Mouse (Mus musculus): Measurements from ENCODE around the gene Ctsw. TPM values are rescaled to one million over a fixed set of nuclear protein-coding genes. Genes with fewer than 3 reads are reported as not detected.

The Ctsw gene
- polyA plus RNA-seq, 1 experiment from 2014 or later, result 0.42 TPM

DNA sequence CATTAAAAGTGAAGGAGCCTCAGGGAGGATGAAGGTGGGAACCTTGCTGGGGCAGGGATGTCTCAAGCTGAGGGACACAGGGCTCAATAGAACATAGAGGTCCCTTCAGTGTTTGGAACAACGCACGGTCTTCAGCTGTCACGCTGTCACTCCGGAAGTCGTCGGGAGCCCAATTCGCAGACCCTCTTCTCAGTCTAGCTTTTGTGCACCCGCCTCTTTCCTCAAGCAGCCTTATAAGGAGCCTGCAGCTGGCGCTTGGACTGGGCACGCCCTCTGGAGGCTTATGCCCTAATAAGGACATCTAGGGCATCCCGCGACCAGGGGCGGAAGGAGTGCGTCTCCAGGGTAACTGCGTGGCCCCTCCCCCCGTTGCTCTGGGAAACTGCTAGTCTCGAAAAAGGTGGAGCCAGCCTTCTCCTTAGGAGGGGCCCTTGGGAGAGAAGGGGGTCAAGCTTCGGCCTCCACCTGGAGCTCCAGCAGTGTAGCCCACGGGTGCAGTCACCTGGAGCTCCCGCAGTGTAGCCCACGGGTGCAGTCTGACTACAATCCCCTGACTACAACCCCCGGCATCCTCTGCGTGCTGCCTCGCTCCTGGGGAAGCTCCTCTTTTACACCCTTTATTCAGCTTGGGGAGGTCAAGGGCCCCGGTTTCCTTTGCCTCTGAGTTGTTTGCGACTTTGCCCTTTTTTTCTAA, 20.7 kb upstream of the Ctsw start:
- POLR2A ChIA-PET, result interaction anchor here (0.6 to 8.8 kb wide), 10 partner anchors 15 to 184 kb away, joined by 3 to 135 read pairs (median 12); partner anchors contain the start of genes Ccdc85b, Efemp2, Fibp and Snx32
- TF ChIP-seq CTCF (IDR thresholded peaks at IDR 0.05), result no peak
- H3K27me3 ChIP-seq, result no peaks in the 10 kb centered on the region
- CTCF ChIA-PET, result interaction anchor here (1.3 to 12.3 kb wide), 10 partner anchors 15 to 154 kb away, joined by 4 to 143 read pairs (median 9); partner anchors contain the start of genes AI837181, Ap5b1, Catsper1 and Ccdc85b
- ATAC-seq (peak; percentile 56), DNase-seq (ENCODE audit: low read depth, low spot score) (peak; percentile 82)
- in situ Hi-C loops (cut with MboI; ENCODE audit: low pct_unique_long_range_greater_than_20kb), result loop anchor here (5.0 kb wide), 1 partner anchor 102 kb away; the partner anchor contains the start of gene Sart1

GRCm38 (mm10) chr19:5487768-5488550, 19.7 kb upstream of the Ctsw start, which contains the start of gene Mus81:
TSS of gene Mus81 (minus strand) at chr19:5488402.
- ATAC-seq (peak; percentile 53), DNase-seq (ENCODE audit: low read depth, low spot score) (peak; percentile 82)
- ChIA-PET CTCF (interaction anchor here (1.0 to 12.3 kb wide), 17 partner anchors 9 to 153 kb away, joined by 3 to 143 read pairs (median 7); partner anchors contain the start of genes AI837181, Ap5b1, Catsper1 and Ccdc85b), POLR2A (interaction anchor here (0.6 to 8.8 kb wide), 12 partner anchors 8 to 185 kb away, joined by 3 to 135 read pairs (median 8); partner anchors contain the start of genes Ccdc85b, Ctsw, Efemp2 and Fibp)
- no peaks in the 10 kb centered on the region for H3K27me3 ChIP-seq
- no peak for TF ChIP-seq CTCF (IDR thresholded peaks at IDR 0.05)
- in situ Hi-C loops (cut with MboI; ENCODE audit: low pct_unique_long_range_greater_than_20kb), result loop anchor here (5.0 kb wide), 1 partner anchor 101 kb away; the partner anchor contains the start of gene Sart1

DNA sequence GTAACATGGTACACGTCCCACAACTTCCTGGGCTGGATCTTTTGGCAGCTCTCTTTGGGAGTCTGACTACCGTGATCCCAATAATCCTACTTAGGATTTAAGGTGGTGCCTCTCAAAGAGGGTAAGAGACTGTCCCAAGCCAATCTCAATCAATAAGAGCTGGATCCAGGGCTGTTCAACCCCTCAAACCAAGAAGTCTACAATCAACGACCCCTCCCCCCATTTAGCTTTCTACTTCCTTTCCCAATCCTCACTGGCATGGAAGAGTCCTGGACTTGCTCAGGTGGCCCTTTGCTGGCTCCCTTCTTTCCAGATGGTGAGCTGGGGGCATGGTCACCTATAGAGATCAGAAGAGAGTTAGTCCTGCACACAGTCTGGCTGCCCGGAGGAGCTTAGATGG, 18.5 kb upstream of the Ctsw start:
- ATAC-seq (no peak), DNase-seq (ENCODE audit: low read depth, low spot score) (no peak)
- H3K27me3 ChIP-seq, result no peaks in the 10 kb centered on the region
- ChIA-PET CTCF (interaction anchor here (0.9 to 12.3 kb wide), 9 partner anchors 13 to 82 kb away, joined by 3 to 143 read pairs (median 9); partner anchors contain the start of genes Ap5b1, Ccdc85b, Ctsw and Efemp2), POLR2A (interaction anchor here (0.9 to 8.8 kb wide), 7 partner anchors 12 to 61 kb away, joined by 3 to 135 read pairs (median 21); partner anchors contain the start of genes Ccdc85b, Efemp2 and Fibp)
- TF ChIP-seq CTCF (IDR thresholded peaks at IDR 0.05), result no peak
- in situ Hi-C loops (cut with MboI; ENCODE audit: low pct_unique_long_range_greater_than_20kb), result loop anchor here (5.0 kb wide), 1 partner anchor 99 kb away; the partner anchor contains the start of gene Sart1

- ChIA-PET CTCF (interaction anchor here (0.9 to 12.3 kb wide), 6 partner anchors 12 to 82 kb away, joined by 3 to 143 read pairs (median 41); partner anchors contain the start of genes Ccdc85b, Ctsw, Efemp2 and Fibp), POLR2A (interaction anchor here (0.9 to 8.8 kb wide), 6 partner anchors 12 to 60 kb away, joined by 3 to 135 read pairs (median 18); partner anchors contain the start of genes Ccdc85b, Efemp2 and Fibp)
- ATAC-seq, result no peak
- in situ Hi-C loops (cut with MboI; ENCODE audit: low pct_unique_long_range_greater_than_20kb), result loop anchor here (5.0 kb wide), 1 partner anchor 99 kb away; the partner anchor contains the start of gene Sart1
- H3K27me3 ChIP-seq, result no peaks in the 10 kb centered on the region
- TF ChIP-seq CTCF (IDR thresholded peaks at IDR 0.05), result no peak
- no peak for DNase-seq (ENCODE audit: low read depth, low spot score)
These were observed 18.0 kb upstream of the Ctsw start for GRCm38 (mm10) chr19:5486286-5486685.

DNA sequence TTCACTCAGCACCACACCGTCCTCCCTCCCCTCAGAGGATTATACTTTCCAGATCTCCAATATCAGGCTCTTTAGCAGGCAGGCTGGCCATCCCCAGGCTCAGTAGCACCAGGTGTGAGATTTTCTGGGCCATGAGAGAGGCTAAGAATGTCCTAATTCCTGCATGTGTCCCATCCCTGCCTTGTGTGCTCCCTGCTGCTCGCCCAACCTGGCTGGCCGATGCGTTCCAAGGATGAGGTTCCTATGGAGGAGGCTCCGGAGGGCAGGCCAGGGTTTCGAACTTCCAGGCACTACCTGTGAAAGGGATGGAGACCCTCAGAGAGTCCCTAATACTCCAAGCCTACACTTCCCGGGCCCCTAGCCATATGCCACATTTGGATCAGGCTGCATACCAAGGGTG, 17.5 kb upstream of the Ctsw start:
- in situ Hi-C loops (cut with MboI; ENCODE audit: low pct_unique_long_range_greater_than_20kb), result loop anchor here (5.0 kb wide), 1 partner anchor 99 kb away; the partner anchor contains the start of gene Sart1
- H3K27me3 ChIP-seq, result no peaks in the 10 kb centered on the region
- no peak for TF ChIP-seq CTCF (IDR thresholded peaks at IDR 0.05)
- ATAC-seq, result no peak
- ChIA-PET POLR2A (interaction anchor here (0.6 to 8.8 kb wide), 5 partner anchors 11 to 54 kb away, joined by 3 to 135 read pairs (median 3); partner anchors contain the start of gene Efemp2), CTCF (interaction anchor here (0.9 to 12.3 kb wide), 3 partner anchors 12 to 83 kb away, joined by 3 to 143 read pairs (median 97); partner anchors contain the start of genes Ctsw, Efemp2 and Fibp)
- DNase-seq (ENCODE audit: low read depth, low spot score), result no peak

GRCm38 (mm10) chr19:5485371-5485770, 17.1 kb upstream of the Ctsw start:
- ChIA-PET CTCF (interaction anchor here (2.2 to 12.3 kb wide), 3 partner anchors 11 to 53 kb away, joined by 6 to 143 read pairs (median 97); partner anchors contain the start of genes Ctsw, Efemp2 and Fibp), POLR2A (interaction anchor here (0.6 to 8.8 kb wide), 6 partner anchors 11 to 275 kb away, joined by 3 to 135 read pairs (median 3); partner anchors contain the start of gene Efemp2)
- no peaks in the 10 kb centered on the region for H3K27me3 ChIP-seq
- TF ChIP-seq CTCF (IDR thresholded peaks at IDR 0.05), result no peak
- in situ Hi-C loops (cut with MboI; ENCODE audit: low pct_unique_long_range_greater_than_20kb), result loop anchor here (5.0 kb wide), 1 partner anchor 98 kb away; the partner anchor contains the start of gene Sart1
- ATAC-seq, result no peak
- DNase-seq (ENCODE audit: low read depth, low spot score), result no peak

DNA sequence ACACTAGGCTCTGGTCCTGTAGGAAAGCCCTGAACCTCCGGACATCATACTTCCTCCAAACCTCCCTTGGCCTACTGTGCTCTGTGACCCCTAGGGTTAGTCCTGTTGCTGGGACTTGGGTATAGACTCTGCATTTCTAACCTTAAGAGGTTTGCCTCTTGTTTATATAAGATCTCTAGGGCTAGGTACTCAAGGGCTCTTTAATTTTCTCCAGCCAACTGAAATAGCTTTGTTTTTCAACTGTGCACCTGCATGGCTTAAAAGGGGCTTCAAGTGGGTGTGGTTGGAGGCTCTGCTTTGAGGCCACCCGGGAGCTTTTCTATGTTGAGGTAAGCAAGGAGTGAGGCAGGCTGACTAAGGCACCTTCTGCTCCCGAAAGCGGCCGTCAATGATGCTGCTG, 16.2 kb upstream of the Ctsw start:
- ChIA-PET POLR2A (interaction anchor here (0.7 to 8.8 kb wide), 7 partner anchors 10 to 355 kb away, joined by 3 to 135 read pairs (median 3); partner anchors contain the start of gene Efemp2), CTCF (interaction anchor here (2.2 to 12.3 kb wide), 3 partner anchors 10 to 52 kb away, joined by 6 to 143 read pairs (median 97); partner anchors contain the start of genes Ctsw, Efemp2 and Fibp)
- DNase-seq (ENCODE audit: low read depth, low spot score) (no peak), ATAC-seq (no peak)
- TF ChIP-seq CTCF (IDR thresholded peaks at IDR 0.05), result no peak
- in situ Hi-C loops (cut with MboI; ENCODE audit: low pct_unique_long_range_greater_than_20kb), result no loop called here
- H3K27me3 ChIP-seq, result no peaks in the 10 kb centered on the region

- ChIA-PET CTCF (interaction anchor here (2.2 to 12.3 kb wide), 3 partner anchors 10 to 51 kb away, joined by 6 to 143 read pairs (median 97); partner anchors contain the start of genes Ctsw, Efemp2 and Fibp), POLR2A (interaction anchor here (0.6 to 8.8 kb wide), 5 partner anchors 9 to 48 kb away, joined by 3 to 135 read pairs (median 3); partner anchors contain the start of genes Efemp2 and Fibp)
- no peak for ATAC-seq
- H3K27me3 ChIP-seq, result no peaks in the 10 kb centered on the region
- DNase-seq (ENCODE audit: low read depth, low spot score), result no peak
- in situ Hi-C loops (cut with MboI; ENCODE audit: low pct_unique_long_range_greater_than_20kb), result no loop called here
- no peak for TF ChIP-seq CTCF (IDR thresholded peaks at IDR 0.05)
These were observed 15.4 kb upstream of the Ctsw start for GRCm38 (mm10) chr19:5483386-5484359.
